Mouse (Mus musculus): Measurements from ENCODE around the gene Aff1.

Aff1 gene

DNA sequence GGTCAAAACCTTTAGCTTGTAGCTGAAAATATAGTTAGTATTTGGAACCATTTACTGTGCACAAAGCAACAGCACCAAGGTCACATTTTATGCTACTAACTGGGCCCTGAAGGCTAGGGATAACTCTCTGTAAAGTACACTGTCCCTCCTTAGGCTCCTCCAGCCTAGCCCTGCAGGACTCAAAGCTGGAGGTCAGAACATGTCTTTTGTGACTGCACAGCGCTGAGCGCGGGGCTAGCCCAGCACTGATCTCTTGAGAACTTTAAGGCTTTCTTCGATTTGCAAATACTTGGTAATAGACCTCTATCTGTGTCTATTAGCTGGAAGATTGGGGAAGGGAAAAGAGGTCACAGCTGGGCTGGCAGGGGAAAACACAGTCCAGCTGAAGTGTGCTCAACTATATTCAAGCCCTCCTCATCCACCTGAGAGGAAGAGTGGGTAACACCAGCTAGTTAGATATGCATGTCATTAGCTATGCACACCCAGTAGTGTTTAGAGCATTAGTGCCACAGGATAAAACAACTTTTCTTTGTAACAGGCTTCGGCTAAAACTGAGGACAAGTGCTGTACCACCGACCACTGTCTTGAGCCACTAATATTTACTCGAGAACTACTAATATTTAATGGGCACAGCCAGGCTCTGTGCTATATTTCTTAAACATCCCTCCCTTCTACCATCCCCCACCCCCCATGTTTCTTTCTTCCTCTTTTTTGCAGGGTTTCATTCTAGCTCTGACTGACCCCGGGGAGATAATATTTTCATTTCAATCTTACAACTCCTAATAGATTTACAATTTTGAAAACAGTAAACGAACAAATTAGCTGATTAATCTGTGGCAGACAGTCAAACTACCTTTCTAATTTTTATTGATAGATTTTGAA lies 33.3 kb downstream of the Aff1 start:
- DNase-seq (ENCODE audit: low read depth, low spot score), result peak; percentile 93

DNA sequence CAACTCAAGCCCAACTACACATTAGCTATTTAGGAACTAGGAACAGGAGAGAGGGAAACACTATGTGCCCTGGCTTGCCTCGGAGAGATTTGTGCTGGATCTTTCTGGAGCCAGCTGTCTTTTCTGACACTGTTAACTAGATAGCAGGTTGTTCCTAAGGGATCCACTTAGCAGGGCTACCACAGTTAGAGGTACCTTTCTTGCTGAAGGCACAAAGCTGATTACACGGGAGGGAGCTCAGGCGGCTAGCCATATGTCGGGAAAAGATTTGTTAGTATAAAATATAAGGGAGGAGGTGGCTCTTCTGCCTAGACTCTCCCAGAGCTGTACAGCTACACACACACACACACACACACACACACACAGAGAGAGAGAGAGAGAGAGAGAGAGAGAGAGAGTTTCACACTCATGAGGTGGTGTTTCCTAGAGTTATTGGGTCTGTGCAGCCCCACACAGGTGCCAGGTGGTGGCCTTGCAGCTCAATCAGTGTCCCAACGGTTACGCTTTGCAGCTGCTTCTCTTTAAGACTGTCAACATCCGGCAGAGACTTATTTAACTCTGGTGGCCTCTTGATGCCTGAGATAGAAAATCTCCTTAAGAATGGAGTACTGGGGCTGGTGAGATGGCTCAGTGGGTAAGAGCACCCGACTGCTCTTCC lies 34.2 kb downstream of the Aff1 start:
- peak; percentile 94 for DNase-seq (ENCODE audit: low read depth, low spot score)

- DNase-seq (ENCODE audit: low read depth, low spot score), result no peak
Measured at GRCm38 (mm10) chr5:103727777-103728395, 35.7 kb downstream of the Aff1 start.

GRCm38 (mm10) chr5:103729225-103729624 lies 37.1 kb downstream of the Aff1 start:
- DNase-seq (ENCODE audit: low read depth, low spot score), result no peak

DNA sequence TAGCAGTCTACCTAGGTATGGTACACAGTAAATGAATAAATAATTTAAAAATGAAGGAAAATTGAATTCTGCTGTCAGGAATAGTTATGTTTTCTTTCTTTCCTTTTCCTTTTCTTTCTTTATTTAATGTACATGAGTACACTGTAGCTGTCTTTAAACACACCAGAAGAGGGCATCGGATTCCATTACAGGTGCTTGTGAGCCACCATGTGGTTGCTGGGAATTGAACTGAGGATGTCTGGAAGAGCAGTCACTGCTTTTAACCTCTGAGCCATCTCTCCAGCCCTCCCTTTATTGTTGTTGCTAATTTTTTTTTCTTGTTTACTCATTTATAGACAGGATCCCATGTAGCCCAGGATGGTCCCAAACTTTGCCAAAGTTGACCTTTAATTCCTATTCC lies 38.0 kb downstream of the Aff1 start:
- no peak for DNase-seq (ENCODE audit: low read depth, low spot score)

- no peak for DNase-seq (ENCODE audit: low read depth, low spot score)
Measured at GRCm38 (mm10) chr5:103730727-103731126, 38.6 kb downstream of the Aff1 start.

- DNase-seq (ENCODE audit: low read depth, low spot score), result no peak
Measured at GRCm38 (mm10) chr5:103732581-103732980, 40.4 kb downstream of the Aff1 start.

DNA sequence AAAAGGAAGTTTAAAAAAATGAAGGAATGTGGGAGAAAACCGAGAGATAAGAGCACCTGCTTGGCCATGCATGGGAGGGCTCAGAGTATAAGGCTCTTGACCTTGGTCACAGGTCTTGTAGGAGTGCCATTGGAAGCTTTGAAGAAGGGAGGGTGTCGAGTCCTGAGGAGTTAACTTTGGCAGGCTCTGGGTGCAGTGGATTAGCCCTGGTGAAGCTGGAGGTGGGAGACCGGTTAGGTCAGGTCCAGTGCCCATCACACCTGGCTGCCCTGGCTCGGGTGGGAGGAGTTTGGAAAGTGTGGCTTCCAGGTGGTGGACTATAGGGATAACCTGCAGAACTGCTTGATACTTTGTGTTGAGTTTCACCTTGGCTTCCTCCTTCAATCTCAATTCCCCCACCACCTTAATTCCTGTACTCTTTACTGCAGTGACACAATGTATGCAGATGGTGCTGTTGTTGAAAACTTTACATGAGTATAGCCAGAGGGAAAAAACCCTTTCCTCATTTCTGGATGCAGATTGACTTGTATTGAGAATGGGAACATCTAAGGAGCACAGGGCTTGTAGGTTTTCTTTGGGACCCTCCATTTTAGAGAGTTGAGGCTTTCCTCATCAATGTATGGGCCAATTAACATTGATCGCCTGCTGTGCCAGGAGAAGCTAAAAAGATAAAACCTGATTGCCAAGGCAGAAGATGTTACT lies 43.4 kb downstream of the Aff1 start:
- DNase-seq (ENCODE audit: low read depth, low spot score), result no peak

DNA sequence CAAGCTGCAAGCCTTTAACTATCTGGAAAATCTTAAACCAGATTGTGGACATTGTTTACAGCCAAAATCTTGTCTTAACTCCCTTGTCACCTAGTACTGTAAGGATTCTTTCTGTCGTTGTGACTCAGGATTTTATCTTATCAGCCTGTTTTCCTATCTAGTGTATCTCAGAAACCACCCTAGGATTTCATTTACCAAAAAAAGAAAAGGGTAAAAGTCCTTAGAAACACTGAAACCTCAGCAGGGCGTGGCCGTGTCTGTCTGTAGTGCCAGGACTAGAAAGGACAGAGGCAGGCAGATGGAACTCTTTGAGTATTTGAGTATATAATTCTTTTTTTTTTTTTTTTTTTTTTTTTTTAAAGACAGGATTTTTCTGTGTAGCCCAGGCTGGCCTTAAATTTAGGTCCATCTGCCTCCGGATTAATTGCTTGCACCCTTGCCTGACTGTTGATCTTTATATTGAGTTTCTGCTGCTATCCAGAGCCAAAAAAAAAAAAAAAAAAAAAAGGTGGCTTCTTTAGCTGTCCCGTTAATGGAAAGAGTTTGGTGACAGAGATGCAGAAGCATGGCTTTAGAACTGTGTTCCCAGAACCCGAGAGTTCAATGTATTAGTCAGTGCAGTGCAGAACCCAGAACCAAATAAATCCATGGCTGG lies 44.5 kb downstream of the Aff1 start:
- DNase-seq (ENCODE audit: low read depth, low spot score), result no peak

- DNase-seq (ENCODE audit: low read depth, low spot score), result no peak
Measured at GRCm38 (mm10) chr5:103737208-103738066, 45.3 kb downstream of the Aff1 start.

DNA sequence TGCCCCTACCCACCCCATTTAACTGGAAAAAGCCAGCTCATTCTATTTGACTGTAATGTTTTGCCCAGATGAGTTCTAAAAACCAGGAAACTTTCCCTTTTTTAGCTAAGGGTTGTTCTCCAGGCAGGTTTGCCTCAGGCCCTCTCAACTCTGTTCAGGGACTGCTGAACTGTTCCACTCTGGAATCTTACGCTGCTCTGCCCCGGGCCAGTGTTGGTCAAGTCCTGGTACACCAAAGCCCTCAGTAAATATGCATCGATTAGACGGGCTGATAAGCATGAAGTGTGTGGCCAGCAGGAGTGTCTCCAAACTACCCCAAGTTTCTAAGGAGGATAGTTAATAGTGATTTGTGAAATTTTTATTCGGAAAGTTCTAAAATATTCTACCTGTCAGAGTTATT lies 46.3 kb downstream of the Aff1 start:
- no peak for DNase-seq (ENCODE audit: low read depth, low spot score)

DNA sequence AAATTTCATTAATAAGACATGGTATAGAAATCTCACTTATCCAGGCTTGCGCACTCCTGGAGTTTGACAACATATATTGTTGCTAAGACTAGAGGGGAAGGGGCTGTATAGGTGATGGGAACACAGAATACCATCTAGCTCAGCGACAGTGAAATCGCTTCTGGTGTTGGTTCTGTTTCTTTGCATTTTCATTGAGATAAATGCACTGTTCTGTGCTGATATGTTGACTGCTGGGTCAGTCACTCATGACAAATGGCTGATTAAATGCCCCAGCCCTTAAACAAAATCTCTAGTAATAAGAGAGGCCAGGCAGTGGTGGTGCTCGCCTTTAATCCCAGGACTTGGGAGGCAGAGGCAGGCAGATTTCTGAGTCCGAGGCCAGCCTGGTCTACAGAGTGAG lies 47.0 kb downstream of the Aff1 start:
- DNase-seq (ENCODE audit: low read depth, low spot score), result no peak

DNA sequence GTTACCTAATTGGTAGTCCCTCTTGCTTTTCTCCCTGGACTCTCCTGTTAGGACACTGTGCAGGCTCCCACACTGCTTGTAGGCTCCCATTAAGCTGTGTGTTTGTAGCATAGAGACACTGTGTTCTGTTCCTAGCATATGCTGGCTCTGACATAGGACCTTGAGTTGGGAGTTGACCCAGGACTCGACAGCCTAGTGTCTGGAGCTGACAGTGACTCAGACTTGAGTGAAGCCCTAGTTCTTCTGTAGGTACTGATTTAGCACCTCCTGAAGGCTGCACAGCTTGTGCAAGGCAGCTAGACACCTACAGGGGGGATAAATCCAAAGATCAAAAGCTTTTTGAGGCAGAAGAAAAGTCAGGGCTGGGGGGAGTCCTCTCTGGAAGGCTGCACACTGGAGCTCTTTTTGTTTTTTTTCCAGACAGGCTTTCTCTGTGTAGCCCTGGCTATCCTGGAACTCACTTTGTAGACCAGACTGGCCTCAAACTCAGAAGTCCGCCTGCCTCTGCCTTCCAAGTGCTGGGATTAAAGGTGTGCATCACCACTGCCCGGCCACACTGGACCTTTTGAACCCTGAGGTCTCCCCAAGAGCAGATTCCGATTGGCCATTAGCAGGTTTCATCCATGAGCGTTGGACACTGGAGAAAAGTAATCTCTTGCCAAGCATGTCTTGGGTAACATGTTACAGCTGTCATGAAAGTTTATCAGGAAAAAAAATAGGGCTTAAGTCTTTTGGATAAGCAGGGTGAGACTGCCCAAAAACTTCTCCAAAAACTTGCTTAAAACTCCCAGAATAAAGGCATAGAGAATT lies 48.1 kb downstream of the Aff1 start:
- DNase-seq (ENCODE audit: low read depth, low spot score), result no peak

- DNase-seq (ENCODE audit: low read depth, low spot score), result no peak
Measured at GRCm38 (mm10) chr5:103740903-103741246, 48.7 kb downstream of the Aff1 start.

DNA sequence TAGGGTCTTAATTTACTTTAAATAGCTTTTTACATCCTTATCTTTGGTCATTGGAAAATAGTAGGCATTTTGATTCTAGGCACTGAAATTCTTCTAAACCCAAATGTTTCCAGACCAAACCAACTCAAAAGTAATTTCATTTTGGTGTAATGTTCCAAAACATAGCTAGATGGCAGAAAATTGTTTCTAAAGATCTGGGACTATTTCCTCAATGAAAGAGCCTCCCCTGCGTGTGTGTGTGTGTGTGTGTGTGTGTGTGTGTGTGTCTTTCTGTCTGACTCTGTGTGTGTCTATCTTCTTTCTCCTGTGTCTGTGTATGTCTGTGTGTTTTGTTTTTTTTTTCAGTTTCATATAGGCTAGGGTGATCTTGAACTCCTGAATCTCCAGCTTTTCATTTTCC lies 49.3 kb downstream of the Aff1 start:
- no peak for DNase-seq (ENCODE audit: low read depth, low spot score)

DNA sequence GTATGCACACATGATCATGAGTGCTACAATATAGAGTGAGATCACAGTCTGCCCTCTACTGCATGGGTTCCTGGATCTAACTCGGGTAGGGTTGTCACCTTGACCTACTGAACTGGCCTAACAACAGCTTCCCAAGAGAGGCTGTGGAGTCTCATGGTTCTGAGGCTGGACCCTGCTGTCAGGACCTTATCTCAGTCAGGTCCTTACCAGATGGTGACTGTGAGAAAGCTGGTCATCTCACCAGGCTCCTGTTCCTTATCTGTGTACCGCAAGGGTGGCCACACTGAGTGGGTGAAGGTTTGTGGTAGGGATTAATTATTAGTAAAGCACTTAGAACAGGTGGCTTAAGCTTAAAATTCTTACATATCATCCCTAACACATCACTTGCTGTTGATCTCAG lies 49.8 kb downstream of the Aff1 start:
- no peak for DNase-seq (ENCODE audit: low read depth, low spot score)

DNA sequence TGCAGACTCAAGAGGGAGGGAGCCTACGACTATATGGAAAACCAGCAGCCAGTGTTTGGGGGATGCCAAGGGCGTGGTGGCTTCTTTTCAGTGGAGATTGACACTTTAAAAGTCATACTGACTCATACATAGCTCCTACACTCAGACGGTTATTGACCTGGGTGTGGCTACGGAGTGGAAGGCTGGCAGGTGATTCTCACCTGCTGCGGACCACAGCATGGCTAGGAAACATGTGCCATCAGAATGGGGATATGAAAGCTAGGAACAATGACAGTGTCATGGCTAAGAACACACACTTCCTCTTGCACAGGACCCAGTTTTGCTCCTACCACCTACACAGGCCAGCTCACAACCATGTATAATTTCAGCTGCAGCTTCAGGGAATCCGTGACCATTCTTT lies 52.4 kb downstream of the Aff1 start:
- DNase-seq (ENCODE audit: low read depth, low spot score), result peak; percentile 86

- no peak for DNase-seq (ENCODE audit: low read depth, low spot score)
Measured at GRCm38 (mm10) chr5:103745635-103746034, 53.5 kb downstream of the Aff1 start.

DNA sequence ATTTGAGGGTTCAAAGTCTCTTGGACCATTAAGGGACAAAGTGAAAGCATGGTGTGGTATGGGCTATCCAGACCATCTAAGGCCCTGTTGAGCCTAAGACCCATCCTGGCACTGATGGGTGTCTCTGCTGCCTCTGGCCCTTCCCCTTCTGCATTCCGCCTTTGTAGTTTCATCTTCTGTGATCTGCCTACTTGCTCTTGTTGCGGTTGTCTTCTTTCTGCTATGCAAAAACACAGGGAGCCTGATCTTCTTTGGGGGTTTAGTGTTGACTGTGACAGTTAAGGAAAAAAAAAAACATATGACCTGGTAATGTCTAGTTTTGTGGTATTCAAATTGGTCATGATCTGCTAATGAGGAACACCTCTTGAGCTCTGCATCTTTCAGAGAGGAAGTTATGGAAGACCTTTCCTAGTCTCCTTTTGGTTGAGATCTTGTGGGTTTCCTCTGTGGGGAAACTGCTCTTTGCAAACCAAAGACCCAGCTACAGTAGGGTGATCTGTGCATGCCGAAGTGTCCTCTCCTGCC lies 54.4 kb downstream of the Aff1 start:
- DNase-seq (ENCODE audit: low read depth, low spot score), result peak; percentile 52

DNA sequence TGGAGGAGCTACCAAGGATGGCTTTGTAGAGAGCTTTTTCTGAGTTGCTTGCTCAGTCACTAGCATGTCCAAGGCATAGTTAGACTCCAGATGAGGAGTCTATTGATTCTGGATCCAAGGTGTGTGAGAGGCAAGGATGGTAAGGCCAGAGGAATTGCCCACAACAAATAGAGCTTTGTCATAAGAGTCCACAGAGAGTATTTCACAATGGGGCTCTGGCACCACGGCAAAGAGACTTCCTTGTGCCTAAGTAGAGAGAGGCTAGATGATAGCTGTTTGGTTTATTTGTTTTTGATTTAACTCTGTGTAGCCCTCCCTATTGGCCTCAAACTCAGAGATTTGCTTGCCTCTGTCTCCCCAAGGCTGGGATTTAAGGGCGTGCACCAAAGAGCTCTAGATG lies 54.9 kb downstream of the Aff1 start:
- DNase-seq (ENCODE audit: low read depth, low spot score), result no peak
